Mouse (Mus musculus) G1E (cell line): ENCODE measurements around the gene Gpr143.

Experiments
- CTCF ChIP-seq: IDR thresholded peaks from 2 replicates; pipeline ENCODE4 v1.5.1; 2012; ENCODE audit warnings: low read depth, low read length, inconsistent platforms, mixed read lengths
- GATA1 ChIP-seq: IDR thresholded peaks from 2 replicates; pipeline ENCODE4 v1.6.1; 2012; ENCODE audit warnings: borderline replicate concordance, low read length, inconsistent platforms, mixed read lengths
- GATA2 ChIP-seq: IDR thresholded peaks from 2 replicates; pipeline ENCODE4 v1.6.1; 2012; ENCODE audit warnings: low read depth, low read length, inconsistent platforms, borderline replicate concordance
- POLR2AphosphoS5 ChIP-seq: IDR thresholded peaks from 2 replicates; pipeline ENCODE4 v1.6.1; 2012; ENCODE audit warnings: low read depth, low read length, inconsistent platforms; ENCODE audit not compliant: insufficient replicate concordance
- TAL1 ChIP-seq: conservative IDR thresholded peaks from 2 replicates; pipeline ENCODE4 v1.6.1; 2012; ENCODE audit warnings: low read depth, low read length, inconsistent platforms, mixed read lengths

DNA sequence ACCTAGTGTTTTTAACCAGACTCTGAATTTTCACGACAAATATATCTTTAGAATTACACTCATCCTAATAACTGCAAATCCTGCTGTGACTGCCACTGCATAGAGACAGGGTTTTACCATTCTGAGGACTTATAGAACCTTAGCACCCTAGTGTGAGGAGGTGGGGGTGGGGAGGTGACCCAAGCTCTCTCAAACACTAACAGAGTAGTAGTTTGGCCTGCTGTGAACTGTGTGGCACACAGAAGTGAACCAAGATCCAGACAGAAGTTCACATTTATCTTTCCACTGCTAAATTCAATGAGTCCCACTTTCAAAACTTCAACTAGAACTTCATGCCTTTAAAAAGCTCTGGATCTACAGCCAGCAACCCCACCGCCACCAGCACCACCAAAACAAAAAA, 18.9 kb upstream of the Gpr143 start:
- TF ChIP-seq CTCF (no peak), POLR2AphosphoS5 (no peak), TAL1 (no peak), GATA1 (no peak), GATA2 (no peak)
